Mouse (Mus musculus): ENCODE measurements around the gene Mtr.

Gene Mtr

GRCm38 (mm10) chr13:12243991-12244390 lies 13.9 kb downstream of the Mtr start:
- no peak for DNase-seq (ENCODE audit: extremely low spot score)

GRCm38 (mm10) chr13:12232141-12232540 lies 25.8 kb downstream of the Mtr start:
- no peak for DNase-seq (ENCODE audit: extremely low spot score)

- DNase-seq (ENCODE audit: extremely low spot score): no peak
These were observed 29.7 kb downstream of the Mtr start for GRCm38 (mm10) chr13:12228248-12228647.

- no peak for DNase-seq (ENCODE audit: extremely low spot score)
These were observed 30.3 kb downstream of the Mtr start for GRCm38 (mm10) chr13:12227606-12228005.

DNA sequence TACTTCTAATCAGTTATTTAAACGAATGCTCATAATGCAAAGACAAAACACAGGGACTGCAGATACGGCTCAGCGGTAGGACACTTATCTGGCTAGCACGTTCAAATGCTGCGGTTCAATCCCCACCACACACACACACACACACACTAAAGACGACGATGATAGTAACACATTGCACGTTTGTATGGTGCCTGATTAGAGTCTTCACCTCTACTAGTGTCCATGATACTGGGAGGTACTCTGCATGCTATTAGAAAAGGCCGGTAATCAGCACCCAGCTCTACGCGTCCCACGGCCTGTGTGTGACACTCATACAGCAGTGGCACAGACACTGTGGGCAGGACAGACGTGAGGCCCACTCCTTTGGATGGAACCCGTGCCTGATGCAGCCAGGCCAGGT lies 39.3 kb downstream of the Mtr start:
- no peak for DNase-seq (ENCODE audit: extremely low spot score)

GRCm38 (mm10) chr13:12214922-12215321 lies 43.0 kb downstream of the Mtr start:
- no peak for DNase-seq (ENCODE audit: extremely low spot score)

DNA sequence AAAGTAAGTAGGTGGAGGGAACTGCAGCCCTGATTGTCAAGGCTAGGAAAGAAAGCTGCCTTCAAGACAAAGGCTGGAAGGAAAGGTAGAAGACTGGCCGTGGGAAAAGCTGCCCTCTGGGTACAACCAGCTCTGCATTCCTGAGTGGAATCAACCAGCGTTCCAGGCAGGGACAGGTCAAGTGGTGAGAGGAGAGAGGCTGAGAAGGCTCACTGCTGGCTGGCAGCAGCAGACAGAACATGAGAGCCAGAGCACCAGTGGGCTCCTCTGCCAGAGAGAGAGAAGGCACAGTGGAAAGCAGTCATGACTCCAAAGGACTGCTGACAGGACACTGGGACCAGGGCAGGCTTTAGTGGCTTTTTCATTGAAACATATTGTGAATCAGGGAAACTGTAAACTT lies 46.9 kb downstream of the Mtr start:
- no peak for DNase-seq (ENCODE audit: extremely low spot score)

DNA sequence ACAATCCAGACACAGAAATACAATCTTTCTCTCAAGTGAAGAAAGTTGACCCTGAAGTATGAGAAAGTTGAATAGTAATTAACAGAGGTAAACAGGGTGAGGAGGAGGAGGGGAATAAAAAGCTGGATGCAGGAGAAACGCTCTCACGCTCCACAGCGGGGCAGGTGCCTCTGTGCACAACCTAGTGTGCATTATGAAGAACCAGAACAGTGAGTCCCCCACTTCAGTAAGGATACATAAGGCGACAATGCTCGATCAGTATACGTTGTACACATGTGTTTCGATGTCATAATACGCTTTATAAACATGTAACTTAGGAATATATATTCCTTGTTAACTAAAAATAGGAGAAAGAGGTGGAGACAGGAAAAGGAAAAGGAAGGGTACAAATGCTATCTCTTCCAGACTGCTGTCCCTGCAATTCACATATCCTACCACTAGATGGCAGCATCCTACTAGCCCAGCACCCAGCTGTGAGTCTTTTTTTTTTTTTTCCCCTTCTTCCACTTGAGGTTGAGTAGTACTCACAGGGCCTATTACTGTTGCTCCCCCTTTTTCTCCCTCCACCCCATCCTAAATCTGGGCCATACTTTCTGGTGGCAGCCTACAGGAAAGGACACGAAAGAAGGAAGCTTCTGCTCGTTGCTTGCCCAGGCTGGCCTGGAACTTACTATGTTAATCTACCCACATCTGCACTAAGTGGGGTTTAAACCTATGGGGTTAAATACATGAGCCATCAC lies 47.7 kb downstream of the Mtr start:
- DNase-seq (ENCODE audit: extremely low spot score): peak; percentile 52

DNA sequence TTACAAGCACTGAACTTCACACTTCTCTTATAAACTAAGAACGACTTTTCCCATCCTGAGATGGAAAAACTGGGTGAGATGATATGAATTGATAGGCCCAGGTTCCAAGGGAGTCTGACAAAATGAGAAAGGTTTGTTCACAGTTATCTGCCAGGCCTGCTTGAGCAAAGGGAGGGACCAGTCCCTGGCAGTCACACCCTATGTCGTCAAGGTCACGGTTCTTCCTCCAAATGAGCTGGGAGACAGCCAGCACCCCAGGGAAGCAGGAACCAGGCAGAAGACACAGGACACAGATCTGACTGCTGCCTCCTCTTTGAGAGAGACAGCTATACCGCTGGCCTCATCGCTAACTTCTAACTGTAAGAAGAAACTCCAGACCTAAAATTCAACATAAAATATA lies 57.5 kb downstream of the Mtr start:
- DNase-seq (ENCODE audit: extremely low spot score): no peak

GRCm38 (mm10) chr13:12198486-12198885 lies 59.4 kb downstream of the Mtr start:
- no peak for DNase-seq (ENCODE audit: extremely low spot score)

DNA sequence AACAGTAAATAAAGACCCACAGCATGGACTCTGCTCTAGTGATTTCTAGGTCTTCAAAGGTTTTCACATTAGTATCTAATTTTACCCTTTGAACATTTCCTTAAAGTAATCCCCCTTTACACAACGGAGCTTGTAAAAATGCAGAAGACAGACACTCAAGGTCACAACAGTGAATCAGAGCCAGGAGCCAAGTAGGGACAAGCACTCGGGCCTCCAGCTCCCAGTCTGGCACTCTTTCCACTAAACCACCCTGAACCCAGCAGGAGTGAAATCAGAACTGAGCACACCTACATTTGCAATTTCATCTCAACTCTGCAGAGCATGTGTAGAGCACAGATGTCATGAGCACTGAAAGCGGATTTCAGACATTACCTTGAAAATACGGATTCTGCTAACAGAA lies 61.1 kb downstream of the Mtr start:
- DNase-seq (ENCODE audit: extremely low spot score): no peak

- no peak for DNase-seq (ENCODE audit: extremely low spot score)
These were observed 61.9 kb downstream of the Mtr start for GRCm38 (mm10) chr13:12196012-12196411.

- no peak for DNase-seq (ENCODE audit: extremely low spot score)
These were observed 62.8 kb downstream of the Mtr start for GRCm38 (mm10) chr13:12194942-12195662.

DNA sequence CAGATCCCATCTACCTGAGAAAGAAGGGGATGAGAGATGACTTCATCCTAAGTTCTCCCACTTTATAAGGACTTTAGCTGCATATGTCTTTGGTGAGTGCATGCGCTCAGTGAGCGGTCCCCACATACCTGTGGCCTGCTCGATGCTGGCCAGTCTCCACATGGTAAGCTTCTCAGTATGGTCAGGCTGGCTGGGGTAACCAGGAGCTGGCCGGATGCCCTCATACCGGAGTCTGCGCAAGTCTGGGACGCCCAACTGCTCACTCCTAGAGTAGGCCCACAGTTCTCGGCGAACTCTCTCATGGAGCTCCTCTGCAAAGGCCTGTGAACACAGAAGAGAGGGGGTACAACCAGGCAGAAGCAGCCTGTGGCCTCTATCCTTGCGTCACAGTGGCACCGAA lies 68.7 kb downstream of the Mtr start:
- no peak for DNase-seq (ENCODE audit: extremely low spot score)

GRCm38 (mm10) chr13:12188804-12189203 lies 69.1 kb downstream of the Mtr start:
- DNase-seq (ENCODE audit: extremely low spot score): no peak

- no peak for DNase-seq (ENCODE audit: extremely low spot score)
These were observed 78.4 kb downstream of the Mtr start for GRCm38 (mm10) chr13:12179481-12179880.

- no peak for DNase-seq (ENCODE audit: extremely low spot score)
These were observed 81.2 kb downstream of the Mtr start for GRCm38 (mm10) chr13:12176761-12177160.

DNA sequence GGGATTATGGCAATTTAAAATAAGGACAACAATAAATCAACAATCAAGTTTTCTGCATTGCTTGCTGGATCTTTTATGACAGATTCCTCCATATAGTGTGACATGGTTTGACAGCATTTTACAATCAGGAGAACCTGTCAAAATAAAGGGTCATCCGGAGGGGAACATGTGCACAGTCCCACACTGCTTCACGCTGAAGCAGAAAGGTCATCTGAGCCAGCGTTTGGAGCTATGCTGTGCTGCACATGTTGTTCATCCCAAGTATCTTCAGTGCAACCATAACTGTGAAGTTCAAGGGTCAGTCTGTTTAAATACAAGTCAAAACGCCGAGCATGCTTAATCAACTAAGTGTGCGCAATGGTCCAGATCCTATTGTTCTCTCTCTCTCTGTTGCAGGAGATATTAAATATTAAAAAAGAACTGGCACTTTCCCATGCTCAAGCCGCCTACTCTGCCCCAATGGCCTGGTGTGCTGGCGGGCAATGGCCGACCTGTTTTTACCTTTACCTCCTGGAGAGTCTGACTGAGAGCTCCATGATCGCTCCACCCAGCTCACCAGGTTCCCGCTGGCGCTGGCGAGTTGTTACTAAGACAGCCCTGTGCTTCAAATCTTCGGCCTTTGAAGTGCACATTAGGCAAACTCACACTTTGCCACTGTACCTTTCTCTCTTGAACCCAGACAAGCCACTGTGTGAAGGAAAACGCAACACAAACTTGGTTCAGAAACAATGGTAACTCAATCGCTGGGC lies 81.8 kb downstream of the Mtr start:
- no peak for DNase-seq (ENCODE audit: extremely low spot score)

GRCm38 (mm10) chr13:12167276-12167675 lies 90.6 kb downstream of the Mtr start:
- DNase-seq (ENCODE audit: extremely low spot score): no peak

- DNase-seq (ENCODE audit: extremely low spot score): no peak
These were observed 91.5 kb downstream of the Mtr start for GRCm38 (mm10) chr13:12166386-12166785.

DNA sequence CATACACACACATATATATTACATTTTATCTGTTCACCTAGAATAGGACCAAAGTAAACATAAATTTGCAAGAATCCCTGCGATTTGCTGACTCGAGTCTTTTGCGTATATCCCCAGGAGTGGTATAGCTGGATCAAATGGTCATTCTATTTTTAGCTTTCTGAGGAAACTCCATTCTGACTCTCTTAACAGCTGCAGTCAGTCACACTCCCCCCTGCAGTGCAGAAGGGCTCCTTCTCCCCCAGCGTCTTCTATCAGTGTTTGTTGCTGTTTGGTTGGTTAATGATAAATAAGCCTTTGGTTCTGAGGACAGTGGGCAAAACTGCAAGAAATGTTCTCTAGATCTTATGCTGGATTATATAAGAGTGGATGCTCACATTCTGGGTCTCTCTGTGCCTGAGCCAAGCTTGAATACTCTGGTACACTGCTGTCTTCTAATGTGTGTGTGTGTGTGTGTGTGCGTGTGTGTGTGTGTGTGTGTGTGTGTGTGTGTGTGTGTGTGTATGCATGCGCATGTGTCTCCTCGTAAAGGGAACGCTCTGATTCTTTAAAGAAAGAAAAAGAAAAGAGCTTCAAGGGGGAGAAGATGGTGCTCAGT lies 92.4 kb downstream of the Mtr start:
- no peak for DNase-seq (ENCODE audit: extremely low spot score)

DNA sequence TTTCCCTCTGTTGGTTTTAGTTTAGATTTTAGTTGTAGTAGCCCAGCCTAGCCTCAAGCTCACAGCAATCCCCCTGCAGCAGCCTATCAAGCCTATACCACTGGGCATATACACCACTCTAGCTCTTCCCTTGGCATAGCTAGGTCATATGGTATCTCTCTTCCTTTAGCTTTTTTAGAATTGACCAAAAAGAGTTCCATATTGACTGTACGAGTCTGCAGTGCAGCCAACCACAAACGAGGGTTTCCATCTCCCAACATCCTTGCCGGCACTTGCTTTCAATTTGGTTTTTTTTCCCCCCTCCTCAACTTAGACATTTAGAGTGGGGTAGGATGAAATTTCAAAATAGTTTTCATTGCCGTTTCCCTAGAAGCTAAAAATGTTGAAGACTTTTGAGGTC lies 95.5 kb downstream of the Mtr start:
- DNase-seq (ENCODE audit: extremely low spot score): no peak
